Mouse (Mus musculus): Measurements from ENCODE around the gene Itfg2. TPM values are rescaled to one million over a fixed set of nuclear protein-coding genes. Genes with fewer than 3 reads are reported as not detected.
A peak's percentile ranks its signal among the peaks of the same experiment; 100 is the strongest.

The Itfg2 gene
- polyA plus RNA-seq, 1 experiment = 16.3 TPM

GRCm38 (mm10) chr6:128447063-128447462 is 22.3 kb upstream of the Itfg2 start:
- no peak overlapping the region for H3K4me3 ChIP-seq (ENCODE audit: low read depth, low read length)
- 0 out of 2 replicates have a peak, but pooled peaks cover 2% of the 10 kb centered on the region for H3K36me3 ChIP-seq (ENCODE audit: control insufficient read depth, insufficient read depth, low read length, poor library complexity, severe bottlenecking)
- no peak overlapping the region for H3K27ac ChIP-seq (ENCODE audit: insufficient read depth, low read length)
- no peaks in the 10 kb centered on the region for H3K9me3 ChIP-seq (replicated peaks; ENCODE audit: control insufficient read depth, insufficient read depth, low read length, poor library complexity, severe bottlenecking)
- TF ChIP-seq CTCF (IDR thresholded peaks at IDR 0.05; ENCODE audit: low read depth, low read length) (no peak), POLR2A (IDR thresholded peaks at IDR 0.05; ENCODE audit: insufficient read depth, low read length) (no peak), EP300 (IDR thresholded peaks at IDR 0.05; ENCODE audit: insufficient read depth, low read depth, low read length) (no peak)
- no peak overlapping the region for H3K9ac ChIP-seq (ENCODE audit: low read depth, poor library complexity, severe bottlenecking)
- H3K4me1 ChIP-seq (ENCODE audit: control insufficient read depth, insufficient read depth, low read length) = peaks cover 7% of the 10 kb centered on the region
- H3K27me3 ChIP-seq (ENCODE audit: control insufficient read depth, insufficient read depth, low read length, poor library complexity, severe bottlenecking) = no peaks in the 10 kb centered on the region

GRCm38 (mm10) chr6:128445761-128446535 is 21.2 kb upstream of the Itfg2 start:
- peak; percentile 58 for TF ChIP-seq CTCF (IDR thresholded peaks at IDR 0.05; ENCODE audit: low read depth, low read length)
- TF ChIP-seq EP300 (IDR thresholded peaks at IDR 0.05; ENCODE audit: insufficient read depth, low read depth, low read length) = peak; percentile 83
- TF ChIP-seq POLR2A (IDR thresholded peaks at IDR 0.05; ENCODE audit: insufficient read depth, low read length) = no peak
- Histone ChIP-seq H3K27ac (ENCODE audit: insufficient read depth, low read length) (peak overlapping the region; percentile 97), H3K9me3 (replicated peaks; ENCODE audit: control insufficient read depth, insufficient read depth, low read length, poor library complexity, severe bottlenecking) (no peaks in the 10 kb centered on the region)

DNA sequence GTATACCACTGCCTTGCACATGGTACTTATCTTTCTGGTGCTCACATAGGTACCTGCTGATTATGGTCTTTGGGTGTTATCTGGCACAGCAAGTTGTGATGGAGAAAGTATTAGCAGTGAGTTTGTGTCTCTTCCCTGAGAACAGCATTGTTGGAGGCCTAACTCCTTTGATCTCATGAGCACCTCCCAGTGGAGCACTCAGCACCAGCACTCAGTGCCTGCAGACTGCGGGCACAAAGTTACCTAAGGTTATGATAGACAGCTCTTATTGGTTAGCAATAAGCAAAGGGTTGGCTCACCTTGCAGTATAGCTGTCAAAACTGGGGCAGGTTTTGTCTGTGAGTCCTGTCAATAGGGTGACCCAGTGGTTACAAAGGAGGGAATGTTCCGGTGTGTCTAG is 15.5 kb upstream of the Itfg2 start:
- Histone ChIP-seq H3K27me3 (ENCODE audit: control insufficient read depth, insufficient read depth, low read length, poor library complexity, severe bottlenecking) (no peaks in the 10 kb centered on the region), H3K9me3 (replicated peaks; ENCODE audit: control insufficient read depth, insufficient read depth, low read length, poor library complexity, severe bottlenecking) (no peaks in the 10 kb centered on the region), H3K4me3 (ENCODE audit: low read depth, low read length) (no peak overlapping the region), H3K36me3 (ENCODE audit: control insufficient read depth, insufficient read depth, low read length, poor library complexity, severe bottlenecking) (peaks cover 14% of the 10 kb centered on the region), H3K27ac (ENCODE audit: insufficient read depth, low read length) (no peak overlapping the region), H3K9ac (ENCODE audit: low read depth, poor library complexity, severe bottlenecking) (no peak overlapping the region), H3K4me1 (ENCODE audit: control insufficient read depth, insufficient read depth, low read length) (peaks cover 6% of the 10 kb centered on the region)
- TF ChIP-seq EP300 (IDR thresholded peaks at IDR 0.05; ENCODE audit: insufficient read depth, low read depth, low read length) (no peak), CTCF (IDR thresholded peaks at IDR 0.05; ENCODE audit: low read depth, low read length) (peak; percentile 30)

More at GRCm38 (mm10) chr6:128445761-128446535, 21.2 kb upstream of the Itfg2 start:
- 0 out of 2 replicates have a peak, but pooled peaks cover 2% of the 10 kb centered on the region for H3K36me3 ChIP-seq (ENCODE audit: control insufficient read depth, insufficient read depth, low read length, poor library complexity, severe bottlenecking)
- H3K4me1 ChIP-seq (ENCODE audit: control insufficient read depth, insufficient read depth, low read length) = peaks cover 7% of the 10 kb centered on the region
- no peaks in the 10 kb centered on the region for H3K27me3 ChIP-seq (ENCODE audit: control insufficient read depth, insufficient read depth, low read length, poor library complexity, severe bottlenecking)
- peak overlapping the region; percentile 67 for H3K9ac ChIP-seq (ENCODE audit: low read depth, poor library complexity, severe bottlenecking)
- H3K4me3 ChIP-seq (ENCODE audit: low read depth, low read length) = peak overlapping the region; percentile 58

DNA sequence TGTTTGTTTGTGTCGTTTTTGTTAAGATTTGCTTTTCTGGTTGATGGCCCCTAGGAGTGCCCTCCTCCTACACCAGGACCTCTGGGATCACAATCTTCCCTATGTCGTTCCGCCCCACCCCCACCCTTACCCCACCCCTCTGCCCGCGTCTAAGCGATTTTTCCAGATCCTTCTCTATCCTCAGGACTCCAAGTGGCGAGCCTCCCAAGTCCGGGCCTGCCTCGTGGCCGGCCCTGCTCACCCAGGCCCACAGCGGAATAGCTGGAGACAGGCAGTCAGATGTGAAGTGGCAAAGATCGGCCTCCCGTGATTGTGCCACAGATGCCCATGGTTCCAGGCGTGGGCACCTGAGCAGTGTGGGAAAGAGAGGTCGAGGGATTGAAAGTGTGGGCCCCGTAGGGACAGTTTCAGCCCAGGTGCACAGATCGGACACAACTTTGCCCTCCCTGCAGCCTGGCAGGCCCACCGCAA is 14.2 kb upstream of the Itfg2 start:
- Histone ChIP-seq H3K9ac (ENCODE audit: low read depth, poor library complexity, severe bottlenecking) (peak overlapping the region; percentile 95), H3K4me3 (ENCODE audit: low read depth, low read length) (peak overlapping the region; percentile 62), H3K27ac (ENCODE audit: insufficient read depth, low read length) (no peak overlapping the region), H3K4me1 (ENCODE audit: control insufficient read depth, insufficient read depth, low read length) (peaks cover 4% of the 10 kb centered on the region), H3K27me3 (ENCODE audit: control insufficient read depth, insufficient read depth, low read length, poor library complexity, severe bottlenecking) (no peaks in the 10 kb centered on the region), H3K9me3 (replicated peaks; ENCODE audit: control insufficient read depth, insufficient read depth, low read length, poor library complexity, severe bottlenecking) (no peaks in the 10 kb centered on the region), H3K36me3 (ENCODE audit: control insufficient read depth, insufficient read depth, low read length, poor library complexity, severe bottlenecking) (peaks cover 27% of the 10 kb centered on the region)
- TF ChIP-seq POLR2A (IDR thresholded peaks at IDR 0.05; ENCODE audit: insufficient read depth, low read length) (no peak), CTCF (IDR thresholded peaks at IDR 0.05; ENCODE audit: low read depth, low read length) (no peak), EP300 (IDR thresholded peaks at IDR 0.05; ENCODE audit: insufficient read depth, low read depth, low read length) (no peak)

DNA sequence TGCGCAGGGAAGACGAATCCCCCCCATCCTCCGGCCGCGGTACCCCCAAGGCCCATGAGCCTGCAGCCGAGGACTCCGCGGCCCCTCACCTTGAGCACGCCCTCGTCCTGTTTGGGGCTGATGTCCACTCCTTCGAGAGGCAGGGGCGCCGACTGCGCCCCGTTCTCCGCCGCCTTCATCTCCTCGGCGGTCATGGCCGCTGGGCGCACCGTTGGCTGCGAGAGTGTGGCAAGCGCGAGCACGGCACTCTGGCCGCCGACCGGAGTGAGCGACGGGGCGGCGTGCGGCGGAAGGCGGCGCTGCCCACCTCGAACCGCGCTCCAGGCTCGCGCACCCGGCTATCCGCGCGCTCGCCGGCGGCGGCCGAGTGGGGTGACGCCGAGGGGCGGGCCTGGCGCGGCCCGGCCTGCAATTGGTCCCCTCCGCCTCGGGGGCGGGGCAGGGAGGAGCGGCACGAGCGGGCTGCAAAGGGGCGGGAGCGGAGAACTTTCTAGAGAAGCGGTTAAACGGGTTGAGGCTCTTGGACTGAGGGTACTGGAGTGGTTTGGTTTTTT is 13.7 kb upstream of the Itfg2 start, which contains the start of gene Fkbp4:
Gene Fkbp4, minus strand, starts transcription at position 361 of the 554 bp plus-strand sequence.
- no peak for TF ChIP-seq EP300 (IDR thresholded peaks at IDR 0.05; ENCODE audit: insufficient read depth, low read depth, low read length)
- peak; percentile 64 for TF ChIP-seq POLR2A (IDR thresholded peaks at IDR 0.05; ENCODE audit: insufficient read depth, low read length)
- Histone ChIP-seq H3K27ac (ENCODE audit: insufficient read depth, low read length) (peak within 1 kb of the TSS; percentile 38), H3K9ac (ENCODE audit: low read depth, poor library complexity, severe bottlenecking) (peak within 1 kb of the TSS; percentile 95), H3K27me3 (ENCODE audit: control insufficient read depth, insufficient read depth, low read length, poor library complexity, severe bottlenecking) (no peaks in the 10 kb centered on the region), H3K4me3 (ENCODE audit: low read depth, low read length) (peak within 1 kb of the TSS; percentile 78), H3K36me3 (ENCODE audit: control insufficient read depth, insufficient read depth, low read length, poor library complexity, severe bottlenecking) (peaks cover 32% of the 10 kb centered on the region), H3K9me3 (replicated peaks; ENCODE audit: control insufficient read depth, insufficient read depth, low read length, poor library complexity, severe bottlenecking) (no peaks in the 10 kb centered on the region), H3K4me1 (ENCODE audit: control insufficient read depth, insufficient read depth, low read length) (peaks cover 4% of the 10 kb centered on the region)

Data from ES-Bruce4 (cell line).